Mouse (Mus musculus): Measurements from ENCODE around the gene Slc38a9.

Slc38a9 gene

GRCm38 (mm10) chr13:112660574-112661381, at the start of gene Slc38a9:
Gene Slc38a9 (plus strand): TSS chr13:112660751.
- peak; percentile 91 to 96 for DNase-seq

DNA sequence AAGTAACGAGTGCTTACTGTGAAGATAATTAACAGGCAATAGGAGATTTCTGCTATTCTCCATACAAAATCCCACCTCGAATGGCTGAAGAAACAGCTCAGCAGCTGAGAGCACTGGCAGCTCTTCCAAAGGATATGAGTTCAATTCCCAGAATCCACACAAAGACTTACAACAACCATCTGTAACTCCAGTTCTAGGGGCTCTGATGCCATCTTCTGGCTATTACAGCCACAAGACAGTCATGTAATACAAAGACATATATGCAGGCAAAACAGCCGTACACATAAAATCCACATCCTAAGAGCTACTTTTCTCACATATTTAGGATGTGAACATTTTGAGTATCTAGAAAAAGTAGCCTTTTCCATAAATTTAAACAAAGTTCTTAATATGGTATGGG, 39.0 kb upstream of the Slc38a9 start:
- DNase-seq = no peak

DNA sequence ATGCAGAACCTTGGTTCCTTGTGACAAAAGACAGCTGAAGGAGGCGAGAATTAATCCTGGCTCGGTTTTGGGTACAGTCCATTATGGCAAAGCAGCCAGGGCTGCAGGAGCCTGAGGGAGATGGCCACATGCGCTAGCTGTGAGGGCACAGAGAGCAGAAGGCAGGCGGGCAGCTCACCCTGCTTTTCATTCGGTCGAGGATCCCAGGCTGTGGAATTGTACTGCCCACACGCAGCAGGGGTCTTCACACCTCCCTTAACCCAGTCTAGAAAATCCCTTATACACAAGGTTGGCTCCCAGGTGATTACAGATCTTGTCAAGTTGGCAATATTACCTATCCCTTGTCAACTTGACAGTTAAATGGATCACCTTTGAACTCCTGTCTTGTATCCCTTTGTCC, 36.9 kb upstream of the Slc38a9 start:
- no peak for DNase-seq

DNA sequence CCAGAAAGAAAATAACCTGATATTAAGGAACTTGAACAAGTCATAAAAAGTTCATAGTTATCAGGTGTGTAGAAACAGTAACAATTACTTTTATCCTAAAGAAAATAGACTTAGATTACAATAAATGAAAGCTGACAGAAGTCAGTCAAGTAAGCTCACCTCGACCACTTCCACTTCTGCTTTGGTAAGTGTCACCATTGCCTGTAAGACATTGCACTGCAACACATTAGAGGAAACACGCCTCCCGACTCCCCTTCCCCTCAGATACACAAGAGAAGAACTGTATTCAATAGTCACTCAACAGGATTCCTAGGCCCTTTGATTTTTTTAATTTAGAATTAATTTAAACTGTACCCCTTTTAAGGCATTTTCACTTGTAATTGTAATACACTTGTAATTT, 35.9 kb upstream of the Slc38a9 start:
- DNase-seq = no peak

- DNase-seq = no peak
These were observed 35.0 kb upstream of the Slc38a9 start for GRCm38 (mm10) chr13:112625566-112625965.

GRCm38 (mm10) chr13:112635174-112635837, 25.2 kb upstream of the Slc38a9 start:
- no peak for DNase-seq

GRCm38 (mm10) chr13:112636498-112636897, 24.1 kb upstream of the Slc38a9 start:
- DNase-seq = no peak

- DNase-seq = no peak
These were observed 21.4 kb upstream of the Slc38a9 start for GRCm38 (mm10) chr13:112639111-112639510.

DNA sequence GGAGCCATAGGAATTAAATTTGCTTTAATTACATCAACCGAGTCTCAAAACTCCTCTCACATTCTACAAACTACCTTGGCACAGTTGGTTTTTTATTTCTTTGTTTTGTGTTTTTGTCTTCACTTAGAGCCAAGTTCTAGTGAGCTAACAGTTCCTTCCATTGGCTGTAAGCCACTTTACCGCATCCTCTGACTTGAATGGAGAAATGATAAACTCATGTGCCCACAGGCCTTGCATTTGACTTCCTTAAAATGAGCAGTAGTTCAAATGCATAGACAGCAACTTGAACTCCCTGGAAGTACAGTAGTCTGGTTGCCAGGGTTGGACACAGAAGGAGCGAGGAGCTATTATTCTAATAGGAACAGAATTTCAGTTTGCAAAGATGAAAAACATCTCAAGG, 17.7 kb upstream of the Slc38a9 start:
- no peak for DNase-seq

DNA sequence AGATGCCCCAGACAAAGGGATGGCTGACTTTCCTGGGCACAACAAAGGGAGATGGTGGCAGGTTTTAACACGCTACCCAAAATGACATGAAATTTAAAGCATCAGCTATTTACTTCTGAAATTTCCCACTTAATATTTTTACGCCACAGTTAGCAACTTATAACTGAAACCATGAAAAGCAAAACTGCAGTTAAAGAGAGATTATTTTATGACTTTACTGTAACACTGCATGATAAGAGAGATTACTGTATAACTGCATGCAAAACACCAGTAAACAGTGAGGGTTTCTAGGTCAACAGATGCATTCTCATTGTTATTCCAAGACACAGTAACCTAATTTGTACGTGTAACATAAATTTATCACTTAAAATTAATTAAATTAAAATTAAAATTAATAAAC, 15.6 kb upstream of the Slc38a9 start:
- no peak for DNase-seq

DNA sequence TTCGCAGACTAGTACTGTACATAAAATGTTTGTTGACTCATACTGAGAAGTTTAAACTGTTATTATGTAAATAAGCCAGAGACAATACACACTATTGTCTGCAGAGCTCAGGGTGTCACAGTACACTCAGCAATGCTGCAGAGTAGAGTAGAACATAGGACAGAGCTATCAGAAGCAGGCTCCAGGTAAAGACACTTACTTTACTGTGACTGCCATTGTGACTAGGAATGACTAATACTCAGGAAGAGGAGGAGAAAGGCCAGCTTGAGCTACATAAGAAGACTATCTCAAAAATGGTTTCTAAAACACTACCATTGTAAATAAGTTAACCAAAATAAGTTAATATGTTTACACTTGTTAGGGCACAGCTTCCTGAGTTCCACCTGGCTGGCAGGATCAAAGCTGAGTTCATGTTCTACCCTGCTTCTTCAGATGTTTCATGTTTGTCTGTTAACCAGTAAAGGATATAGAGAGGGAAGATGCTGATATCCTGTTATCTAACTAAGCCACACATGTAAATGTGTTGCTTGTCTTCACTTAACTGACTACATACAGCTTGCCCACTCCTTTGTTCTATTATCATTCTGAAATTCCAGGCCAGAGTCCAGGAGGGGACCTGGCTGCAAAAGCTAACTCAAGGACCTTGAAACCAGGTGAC, 14.9 kb upstream of the Slc38a9 start:
- no peak for DNase-seq

DNA sequence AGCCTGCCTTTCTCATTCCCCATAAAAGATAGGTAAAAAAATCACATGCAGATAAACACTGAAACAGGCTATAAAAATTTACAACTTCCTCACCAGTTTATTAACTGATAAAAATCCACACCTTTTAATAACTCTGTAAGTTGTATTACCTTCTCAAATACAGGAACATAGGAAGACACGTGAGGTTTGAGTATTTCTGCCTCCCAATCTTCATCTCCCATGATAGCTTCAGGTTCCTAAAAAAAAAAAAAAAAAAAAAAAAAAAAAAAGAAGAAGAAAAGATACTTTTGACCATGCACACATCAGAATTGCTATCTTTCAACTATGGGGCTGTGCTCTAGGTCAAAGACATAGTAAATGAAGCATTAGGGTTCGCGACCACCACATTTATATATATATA, 9.4 kb upstream of the Slc38a9 start:
- no peak for DNase-seq

GRCm38 (mm10) chr13:112652205-112652604, 8.3 kb upstream of the Slc38a9 start, which contains the start of gene Ddx4:
Gene Ddx4 (minus strand): TSS chr13:112652475.
- DNase-seq = no peak

DNA sequence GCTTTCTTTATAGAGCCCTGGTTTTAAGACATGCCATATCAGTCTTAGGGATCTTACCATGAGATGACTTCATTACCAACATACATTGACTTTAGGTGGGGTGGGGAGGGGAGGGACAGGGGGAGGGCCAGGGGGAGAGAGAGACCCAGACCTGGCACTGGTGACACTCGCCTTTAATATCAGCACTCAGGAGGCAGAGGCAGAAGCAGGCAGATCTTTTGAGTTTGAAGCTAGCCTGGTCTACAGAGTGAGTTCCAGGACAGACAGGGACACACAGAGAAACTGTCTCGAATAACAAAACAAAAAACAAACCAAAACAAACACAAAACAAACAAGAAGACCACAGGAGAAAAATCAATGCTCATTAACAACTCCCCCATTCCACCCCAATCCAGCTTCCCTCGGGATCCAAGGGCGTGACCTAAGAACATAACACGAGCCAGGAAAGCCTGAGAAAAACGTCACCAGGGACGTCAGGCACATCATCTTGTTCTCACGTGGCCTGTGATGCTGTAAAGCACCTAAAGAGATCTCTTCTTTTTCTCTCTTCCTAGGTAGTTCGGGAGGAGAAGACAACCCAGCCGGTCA, 471 bp upstream of the Slc38a9 start:
- DNase-seq = no peak

GRCm38 (mm10) chr13:112661687-112662086, 1.1 kb downstream of the Slc38a9 start:
- no peak for DNase-seq

GRCm38 (mm10) chr13:112666433-112667024, 6.0 kb downstream of the Slc38a9 start:
- no peak for DNase-seq

DNA sequence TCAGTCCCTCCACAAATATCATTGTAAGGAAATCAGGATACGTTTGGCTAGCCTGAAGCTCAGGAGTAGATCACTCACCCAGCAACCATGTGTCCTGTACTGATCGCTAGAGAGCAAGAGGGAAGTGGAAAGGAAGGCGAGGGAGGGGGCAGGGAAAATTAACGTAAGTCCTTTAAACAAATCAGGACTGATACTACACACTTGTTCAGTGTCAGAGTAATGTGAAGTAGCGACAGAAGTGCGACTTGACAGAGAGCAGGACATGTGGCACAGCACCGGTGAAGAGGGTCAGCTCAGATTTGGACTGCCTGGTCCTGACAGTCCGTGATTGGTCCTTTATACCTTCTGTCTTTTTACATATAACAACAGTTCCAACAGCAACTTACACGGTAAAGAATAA, 6.7 kb downstream of the Slc38a9 start:
- DNase-seq = no peak

DNA sequence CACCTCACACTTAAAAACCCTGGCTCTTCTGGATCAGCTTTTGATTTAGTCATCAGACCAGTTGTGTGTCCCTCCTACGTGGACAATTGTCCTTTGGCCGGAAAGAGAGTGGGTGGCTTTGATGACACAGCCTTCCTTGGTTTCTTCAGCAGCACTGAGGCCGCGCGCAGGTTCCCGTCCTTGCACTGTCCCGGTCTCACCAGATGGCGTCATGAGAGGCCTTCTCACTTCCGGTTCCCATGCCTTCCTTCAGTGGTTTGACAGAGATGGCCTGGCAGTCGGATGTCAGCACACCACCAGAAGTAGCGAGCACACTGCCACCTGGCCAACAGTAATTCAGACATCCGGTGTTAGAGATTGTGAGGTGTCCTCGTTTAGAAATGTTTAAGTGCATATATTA, 11.2 kb downstream of the Slc38a9 start:
- DNase-seq = no peak

DNA sequence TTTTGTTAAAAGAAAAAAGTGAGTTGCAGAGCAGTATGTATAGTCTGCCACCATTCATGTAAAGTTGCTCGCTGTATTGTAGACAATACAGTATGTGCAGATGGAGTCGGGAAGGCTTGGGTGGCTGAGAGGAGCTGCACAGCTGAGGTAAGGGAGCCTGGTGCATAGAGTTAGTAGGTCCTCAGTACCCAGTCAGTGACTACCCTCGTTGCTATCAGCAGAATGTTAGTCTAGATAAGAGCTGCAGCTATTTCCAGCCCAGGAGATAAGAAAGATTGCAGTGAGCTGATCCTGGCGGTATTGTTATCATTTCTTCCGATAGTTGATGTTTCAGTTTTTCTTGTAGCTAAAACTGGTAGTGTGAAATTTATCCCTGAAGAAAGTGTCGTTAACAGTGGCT, 12.2 kb downstream of the Slc38a9 start:
- no peak for DNase-seq

GRCm38 (mm10) chr13:112673899-112674447, 13.4 kb downstream of the Slc38a9 start:
- DNase-seq = peak; percentile 15 to 20

DNA sequence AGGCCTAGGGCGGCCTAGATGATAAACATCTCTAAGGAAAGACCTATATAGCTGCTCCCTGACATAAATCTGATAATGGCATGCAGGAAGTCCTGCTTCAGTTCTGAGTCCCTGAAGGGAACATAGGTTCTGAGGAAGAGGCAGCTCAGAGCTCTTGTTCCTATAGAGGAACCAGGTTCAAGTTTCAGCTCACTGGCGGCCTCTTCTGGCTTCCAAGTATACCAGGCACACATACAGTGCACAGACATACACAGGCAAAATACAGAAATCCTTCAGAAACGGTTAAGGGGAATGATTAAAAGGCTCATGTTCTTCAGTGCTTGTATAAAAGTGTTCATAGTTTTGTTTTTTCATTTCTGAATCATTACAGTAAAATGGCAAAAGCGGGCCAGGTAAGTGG, 17.6 kb downstream of the Slc38a9 start:
- peak; percentile 12 to 19 for DNase-seq

GRCm38 (mm10) chr13:112683312-112683711, 22.8 kb downstream of the Slc38a9 start:
- DNase-seq = no peak

GRCm38 (mm10) chr13:112683970-112684369, 23.4 kb downstream of the Slc38a9 start:
- DNase-seq = no peak

Data from thymus, postnatal 36 days (tissue).